Mouse (Mus musculus): ENCODE data around the gene Lmo3.

DNA sequence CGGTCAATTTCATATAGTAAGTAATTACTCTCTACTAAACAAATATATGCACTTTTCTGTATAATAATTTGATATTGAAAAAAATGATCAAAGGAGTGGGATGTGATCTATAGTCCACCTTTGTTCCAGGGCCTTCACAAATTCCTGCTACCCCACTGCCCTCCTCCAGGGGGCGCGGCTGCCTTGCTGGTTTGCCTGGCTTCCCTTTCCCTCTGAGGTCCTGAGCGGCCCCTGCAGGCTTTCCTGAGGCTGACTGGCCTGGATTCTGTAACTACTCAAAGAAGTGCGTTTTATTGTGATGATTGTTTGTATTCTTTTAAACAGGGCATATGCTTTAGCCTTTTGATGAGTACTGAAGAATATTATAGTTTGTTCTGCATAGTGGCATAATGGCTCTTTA lies 104.2 kb downstream of the Lmo3 start:
- TF ChIP-seq ZC3H11A (IDR thresholded peaks at IDR 0.05; ENCODE audit: borderline replicate concordance, low read depth, low read length) (peak; percentile 60), MAFK (IDR thresholded peaks at IDR 0.05; ENCODE audit: insufficient read depth, low read depth, low read length) (no peak), CHD2 (IDR thresholded peaks at IDR 0.05; ENCODE audit: low read depth, low read length) (no peak), ZNF384 (IDR thresholded peaks at IDR 0.05; ENCODE audit: low read depth, low read length) (no peak), HCFC1 (IDR thresholded peaks at IDR 0.05; ENCODE audit: borderline replicate concordance, insufficient read depth, low read length) (no peak)

All from ES-E14 (cell line).